Mouse (Mus musculus) CH12.LX (cell line): Measurements from ENCODE around the gene Dact3. TPM values are rescaled to one million over a fixed set of nuclear protein-coding genes. Genes with fewer than 3 reads are reported as not detected.

Experiments
- DNase-seq: peaks from one replicate; pipeline ENCODE4 v3.0.0-alpha.2; 2013; ENCODE audit errors: extremely low read depth
- H3K27ac ChIP-seq: 2 replicates; pipeline ENCODE4 v1.5.1; 2012; ENCODE audit warnings: low read depth, mild to moderate bottlenecking, control low read depth, moderate library complexity; ENCODE audit not compliant: insufficient read depth
- H3K27me3 ChIP-seq: replicated peaks from 2 replicates; pipeline ENCODE3; 2012; ENCODE audit warnings: inconsistent platforms
- H3K36me3 ChIP-seq, 2 experiments: replicated peaks in 1 of 2; 2 replicates each; pipeline versions ENCODE3 to v1.6.1; 2012; ENCODE audit warnings: inconsistent platforms in 1 of 2, low read length in 1 of 2, mild to moderate bottlenecking in 1 of 2, mixed read lengths in 1 of 2, moderate library complexity in 1 of 2; ENCODE audit not compliant: control insufficient read depth in 1 of 2, insufficient read depth in 1 of 2
- H3K4me1 ChIP-seq, 2 experiments: 2 replicates each; pipeline ENCODE4 v1.6.1; 2012; ENCODE audit warnings: inconsistent platforms in 1 of 2, moderate library complexity in 1 of 2; ENCODE audit not compliant: insufficient read depth in 2 of 2, control insufficient read depth in 1 of 2
- H3K4me2 ChIP-seq: 2 replicates; pipeline ENCODE4 v1.6.1; 2012; ENCODE audit warnings: low read depth, mild to moderate bottlenecking, control low read depth; ENCODE audit not compliant: poor library complexity, insufficient read depth, severe bottlenecking
- H3K4me3 ChIP-seq, 3 experiments: fragments of 150-350 bp in 1 of 3; sonication (generic) in 1 of 3; replicated peaks in 1 of 3; 2 replicates each; pipeline versions ENCODE3 to v1.5.1; 2011 to 2012; ENCODE audit warnings: low read depth in 2 of 3, low read length in 2 of 3, mild to moderate bottlenecking in 2 of 3, moderate library complexity in 2 of 3, control low read depth in 1 of 3, improper control_type of control experiment in 1 of 3, inconsistent platforms in 1 of 3, mixed read lengths in 1 of 3; ENCODE audit not compliant: poor library complexity in 1 of 3
- H3K79me2 ChIP-seq: replicated peaks from 2 replicates; pipeline ENCODE4 v1.6.1; 2012; ENCODE audit warnings: mild to moderate bottlenecking, moderate library complexity; ENCODE audit not compliant: control insufficient read depth, poor library complexity, insufficient read depth, severe bottlenecking; ENCODE audit errors: extremely low read depth
- H3K9ac ChIP-seq: 2 replicates; pipeline ENCODE4 v1.6.1; 2012; ENCODE audit warnings: low read depth, mild to moderate bottlenecking, control low read depth, moderate library complexity; ENCODE audit not compliant: insufficient read depth
- H3K9me3 ChIP-seq: replicated peaks from 2 replicates; pipeline ENCODE3; 2012; ENCODE audit warnings: low read length, inconsistent platforms, mixed read lengths
- BHLHE40 ChIP-seq: IDR thresholded peaks from 2 replicates; pipeline ENCODE4 v1.6.1; 2011; ENCODE audit warnings: mild to moderate bottlenecking, low read depth, low read length, improper control_type of control experiment
- CHD1 ChIP-seq: IDR thresholded peaks from 2 replicates; pipeline ENCODE4 v1.6.1; 2012; ENCODE audit warnings: low read depth, low read length, improper control_type of control experiment, inconsistent platforms
- ETS1 ChIP-seq: conservative IDR thresholded peaks from 2 replicates; pipeline ENCODE4 v1.6.1; 2012; ENCODE audit warnings: low read depth, mild to moderate bottlenecking, inconsistent platforms, low read length, improper control_type of control experiment, moderate library complexity
- GABPA ChIP-seq: IDR thresholded peaks from 2 replicates; pipeline ENCODE4 v1.6.1; 2012; ENCODE audit warnings: low read depth, low read length, improper control_type of control experiment, inconsistent platforms; ENCODE audit not compliant: insufficient replicate concordance
- IRF4 ChIP-seq: IDR thresholded peaks from 2 replicates; pipeline ENCODE4 v1.6.1; 2014; ENCODE audit warnings: low read depth, mild to moderate bottlenecking, inconsistent platforms, low read length, improper control_type of control experiment
- KAT2A ChIP-seq: IDR thresholded peaks from 2 replicates; pipeline ENCODE4 v1.6.1; 2012; ENCODE audit warnings: low read length, improper control_type of control experiment, inconsistent platforms; ENCODE audit not compliant: insufficient replicate concordance
- MAX ChIP-seq: IDR thresholded peaks from 2 replicates; pipeline ENCODE4 v1.6.1; 2011; ENCODE audit warnings: low read length, improper control_type of control experiment
- MXI1 ChIP-seq: IDR thresholded peaks from 2 replicates; pipeline ENCODE4 v1.6.1; 2011; ENCODE audit warnings: mild to moderate bottlenecking, low read depth, low read length, improper control_type of control experiment
- MYC ChIP-seq: IDR thresholded peaks from 2 replicates; pipeline ENCODE4 v1.6.1; 2011; ENCODE audit warnings: low read depth, mild to moderate bottlenecking, improper control_type of control experiment, low read length
- TBP ChIP-seq: conservative IDR thresholded peaks from 2 replicates; pipeline ENCODE4 v1.6.1; 2011; ENCODE audit warnings: low read depth, low read length, improper control_type of control experiment
- TCF12 ChIP-seq: IDR thresholded peaks from 2 replicates; pipeline ENCODE4 v1.6.1; 2014; ENCODE audit warnings: low read depth, mild to moderate bottlenecking, inconsistent platforms, low read length, improper control_type of control experiment
- UBTF ChIP-seq: IDR thresholded peaks from 2 replicates; pipeline ENCODE4 v1.6.1; 2012; ENCODE audit warnings: low read depth, mild to moderate bottlenecking, inconsistent platforms, low read length, improper control_type of control experiment, moderate library complexity
- USF1 ChIP-seq: IDR thresholded peaks from 2 replicates; pipeline ENCODE4 v1.6.1; 2014; ENCODE audit warnings: low read depth, mild to moderate bottlenecking, inconsistent platforms, low read length, improper control_type of control experiment
- USF2 ChIP-seq: conservative IDR thresholded peaks from 2 replicates; pipeline ENCODE4 v1.6.1; 2011; ENCODE audit warnings: low read depth, low read length, improper control_type of control experiment
- ZC3H11A ChIP-seq: IDR thresholded peaks from 2 replicates; pipeline ENCODE4 v1.6.1; 2012; ENCODE audit warnings: low read depth, mild to moderate bottlenecking, inconsistent platforms, low read length, improper control_type of control experiment
- dilution Hi-C: fragments of 300-500 bp; cut with MboI; formaldehyde crosslinking; loops from 2 replicates; pipeline ENCODE4 v1.14.3; 2020; ENCODE audit warnings: low sequenced_read_pairs; ENCODE audit not compliant: extremely low pct_unique_long_range_greater_than_20kb, extremely low pct_ligation_motif_present
- in situ Hi-C: fragments of 300-500 bp; cut with MboI; formaldehyde crosslinking; loops from 3 replicates; pipeline ENCODE4 v1.14.3; 2019; ENCODE audit warnings: low sequenced_read_pairs, low pct_ligation_motif_present, low pct_unique_long_range_greater_than_20kb, mixed read lengths
- polyA plus RNA-seq: library from polyadenylated mRNA; unstranded; fragments of >175 nt; gene quantifications from 2 replicates; pipeline ENCODE4 v1.2.1, GENCODE M21; 2012; ENCODE audit warnings: low read depth; ENCODE audit not compliant: insufficient read length
- total RNA-seq, 2 experiments: library from RNA; depleted of rRNA; stranded (reverse); fragments of 300-350 nt in 1 of 2; fragments of >200 nt in 1 of 2; gene quantifications; 2 replicates each; pipeline ENCODE4 v1.2.3; 2012 to 2014

Gene Dact3
- total and polyA plus RNA-seq, 3 experiments = 3.5 to 12.0 (median 5.1) TPM

GRCm38 (mm10) chr7:16906889-16907559 lies 31.9 kb downstream of the Dact3 start:
- H3K4me1 ChIP-seq = peaks cover 54 to 74% of the 10 kb centered on the region in 2 experiments
- H3K79me2 ChIP-seq = no peaks in the 10 kb centered on the region
- H3K4me3 ChIP-seq = peak overlapping the region; percentile 52 to 66 (median 63)
- in situ Hi-C loops (loop anchor here (5.0 kb wide), 2 partner anchors 35 to 90 kb away; partner anchors contain the start of genes Fkrp and Strn4), dilution Hi-C loops (no loop called here)
- peaks cover 3 to 28% of the 10 kb centered on the region in 2 experiments for H3K36me3 ChIP-seq
- peak overlapping the region; percentile 42 for H3K4me2 ChIP-seq
- H3K9ac ChIP-seq = peak overlapping the region; percentile 42
- TF ChIP-seq TBP (no peak), MXI1 (peak; percentile 70), BHLHE40 (peak; percentile 81), TCF12 (no peak), MAX (peak; percentile 73), USF2 (no peak), ZC3H11A (no peak), GABPA (no peak), MYC (0 out of 2 replicates have a peak, but pooled peaks have one; percentile 30), USF1 (no peak), KAT2A (no peak), ETS1 (0 out of 2 replicates have a peak, but pooled peaks have one; percentile 22), UBTF (0 out of 2 replicates have a peak, but pooled peaks have one; percentile 61)
- no peak for DNase-seq
- H3K27me3 ChIP-seq = no peaks in the 10 kb centered on the region
- peak overlapping the region; percentile 34 for H3K27ac ChIP-seq
- H3K9me3 ChIP-seq = no peaks in the 10 kb centered on the region

- no peaks in the 10 kb centered on the region for H3K27me3 ChIP-seq
- no peak for DNase-seq
- H3K4me3 ChIP-seq = peak overlapping the region; percentile 52 to 66 (median 63)
- dilution Hi-C loops = no loop called here
- peak overlapping the region; percentile 42 for H3K4me2 ChIP-seq
- H3K9ac ChIP-seq = peak overlapping the region; percentile 42
- 0 out of 2 replicates have a peak, but pooled peaks have one; percentile 30 for TF ChIP-seq IRF4
- TF ChIP-seq CHD1 = no peak
- TF ChIP-seq BHLHE40 = 0 out of 2 replicates have a peak, but pooled peaks have one; percentile 6
- H3K79me2 ChIP-seq = no peaks in the 10 kb centered on the region
- H3K9me3 ChIP-seq = no peaks in the 10 kb centered on the region
- no peak overlapping the region for H3K27ac ChIP-seq
- in situ Hi-C loops = loop anchor here (5.0 kb wide), 2 partner anchors 36 to 91 kb away; partner anchors contain the start of genes Fkrp and Strn4
- peaks cover 3 to 34% of the 10 kb centered on the region in 2 experiments for H3K36me3 ChIP-seq
- H3K4me1 ChIP-seq = peaks cover 49 to 70% of the 10 kb centered on the region in 2 experiments
These were observed 32.7 kb downstream of the Dact3 start for GRCm38 (mm10) chr7:16907842-16908241.
